Mouse (Mus musculus) forebrain, embryonic 16.5 days (tissue): ENCODE measurements around the gene Tubg1. TPM values are rescaled to one million over a fixed set of nuclear protein-coding genes. Genes with fewer than 3 reads are reported as not detected.

ENCODE experiments used
- ATAC-seq: fragments of 200-750 bp; cut with Nextera tagmentation; 2 replicates; pipeline ENCODE4 v1.8.0; 2017; ENCODE audit warnings: mild to moderate bottlenecking, moderate library complexity
- H3K27ac ChIP-seq: fragments of 300-500 bp; sonication (generic); 2 replicates; pipeline ENCODE4 v1.5.1; 2014; ENCODE audit warnings: low read length, control low read depth
- H3K27me3 ChIP-seq: fragments of 300-500 bp; sonication (generic); replicated peaks from 2 replicates; pipeline ENCODE4 v1.6.1; 2014; ENCODE audit warnings: low read length; ENCODE audit not compliant: control insufficient read depth, insufficient read depth
- H3K36me3 ChIP-seq: fragments of 300-500 bp; sonication (generic); 2 replicates; pipeline ENCODE4 v1.6.1; 2014; ENCODE audit not compliant: control insufficient read depth, insufficient read depth
- H3K4me1 ChIP-seq: fragments of 300-500 bp; sonication (generic); replicated peaks from 2 replicates; pipeline ENCODE4 v1.6.1; 2014; ENCODE audit warnings: low read length; ENCODE audit not compliant: control insufficient read depth, insufficient read depth
- H3K4me2 ChIP-seq: fragments of 300-500 bp; sonication (generic); 2 replicates; pipeline ENCODE4 v1.6.1; 2014; ENCODE audit warnings: mild to moderate bottlenecking, low read length, control low read depth
- H3K4me3 ChIP-seq: fragments of 300-500 bp; sonication (generic); replicated peaks from 2 replicates; pipeline ENCODE4 v1.5.1; 2014; ENCODE audit warnings: mild to moderate bottlenecking, low read length, control low read depth
- H3K9ac ChIP-seq: fragments of 300-500 bp; sonication (generic); replicated peaks from 2 replicates; pipeline ENCODE4 v1.6.1; 2014; ENCODE audit warnings: low read depth, low read length, control low read depth
- H3K9me3 ChIP-seq: fragments of 300-500 bp; sonication (generic); 2 replicates; pipeline ENCODE4 v1.6.1; 2016; ENCODE audit warnings: low read length; ENCODE audit not compliant: control insufficient read depth
- WGBS: fragments of 180-500 bp; shearing (Covaris S2); extraction: QIAGEN DNeasy Blood & Tissue Kit; methylation state at CpG from one replicate; pipeline ENCODE4 v1.1.7; 2014; 5-methylcytosine and 5-hydroxymethylcytosine counted together
- polyA plus RNA-seq: library from polyadenylated mRNA; unstranded; fragments of >200 nt; fragmentation: Nextera tagmentation; extraction: Ambion mirVana; gene quantifications from 2 replicates; pipeline ENCODE4 v1.2.1, GENCODE M21; 2015

Tubg1 gene
- polyA plus RNA-seq, 1 experiment from 2014 or later = 90.7 TPM

DNA sequence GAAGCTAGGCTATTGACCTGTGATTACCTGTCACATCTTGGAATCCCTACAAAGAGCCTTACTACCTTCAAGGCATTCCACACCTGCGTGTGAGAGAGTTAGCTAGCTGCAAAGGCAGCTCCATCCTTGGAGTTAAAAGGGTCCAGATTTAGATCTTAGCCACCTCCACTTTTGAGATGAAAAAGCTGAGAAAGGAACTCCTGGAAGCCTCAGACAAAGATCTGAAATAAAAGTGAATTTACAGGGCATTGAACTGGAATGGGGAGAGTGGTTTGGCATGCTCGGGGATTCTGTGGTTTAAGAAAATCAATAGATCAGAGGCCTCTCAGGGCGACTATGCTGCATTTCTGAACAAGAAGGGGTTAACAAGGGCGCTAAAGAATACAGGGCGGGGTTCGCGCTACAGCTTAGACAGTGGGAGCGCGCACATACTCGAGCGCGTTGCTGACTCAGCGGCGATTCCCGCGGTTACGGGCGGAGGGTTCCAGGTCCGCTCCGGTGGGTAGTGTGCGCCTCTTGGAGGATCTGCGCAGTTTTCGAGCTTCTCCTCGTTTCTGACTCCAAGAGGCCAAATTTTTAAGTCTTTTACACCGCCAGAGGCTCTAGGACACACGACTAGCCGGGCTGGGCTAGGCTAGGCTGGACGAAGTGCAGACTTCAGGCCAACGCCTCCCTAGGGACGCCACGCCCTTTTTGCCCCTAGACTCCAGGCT lies 52.1 kb downstream of the Tubg1 start:
- peaks cover 38% of the 10 kb centered on the region for H3K27me3 ChIP-seq
- peak overlapping the region; percentile 92 for H3K4me2 ChIP-seq
- peaks cover 2% of the 10 kb centered on the region; the same call in 1 of the 2 replicates for H3K36me3 ChIP-seq
- under 1% methylated on average over 31 of the region's 31 CpGs for WGBS
- H3K4me1 ChIP-seq = peaks cover 57% of the 10 kb centered on the region
- H3K27ac ChIP-seq = peak overlapping the region; percentile 75
- H3K4me3 ChIP-seq = peak overlapping the region; percentile 54
- ATAC-seq = peak; percentile 65
- H3K9ac ChIP-seq = peak overlapping the region; percentile 64
- no peaks in the 10 kb centered on the region for H3K9me3 ChIP-seq

GRCm38 (mm10) chr11:101172434-101172815 lies 52.7 kb downstream of the Tubg1 start:
- no peaks in the 10 kb centered on the region; the same call in 1 of the 2 replicates for H3K36me3 ChIP-seq
- no peaks in the 10 kb centered on the region for H3K9me3 ChIP-seq
- ATAC-seq = no peak
- peak overlapping the region; percentile 54 for H3K4me3 ChIP-seq
- peaks cover 38% of the 10 kb centered on the region for H3K27me3 ChIP-seq
- H3K27ac ChIP-seq = peak overlapping the region; percentile 75
- WGBS = 19% methylated on average over 5 of the region's 5 CpGs
- H3K4me2 ChIP-seq = peak overlapping the region; percentile 92
- peaks cover 60% of the 10 kb centered on the region for H3K4me1 ChIP-seq
- H3K9ac ChIP-seq = peak overlapping the region; percentile 64

DNA sequence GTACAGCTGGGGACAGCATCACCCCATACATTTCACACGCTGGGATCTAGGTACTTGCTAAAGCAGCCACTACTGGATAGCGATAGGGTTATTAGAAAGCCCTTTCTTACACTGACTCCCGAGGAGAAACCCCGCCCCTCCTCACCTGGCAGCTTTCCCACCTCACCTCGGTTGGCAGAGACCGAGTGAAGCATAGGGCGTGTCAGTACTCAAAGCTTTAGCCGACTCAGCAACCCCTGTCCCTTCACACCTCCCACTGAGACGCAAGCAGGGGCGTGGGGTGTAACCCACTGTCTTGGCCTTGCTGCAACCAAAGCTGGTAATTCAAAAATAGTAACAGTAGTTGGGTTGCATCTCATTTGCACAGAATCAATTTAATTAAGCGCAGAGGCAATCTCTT lies 53.4 kb downstream of the Tubg1 start:
- WGBS = 6% methylated on average over 11 of the region's 11 CpGs
- H3K9me3 ChIP-seq = no peaks in the 10 kb centered on the region
- H3K4me3 ChIP-seq = no peak overlapping the region
- no peak overlapping the region for H3K27ac ChIP-seq
- no peak overlapping the region for H3K9ac ChIP-seq
- no peak for ATAC-seq
- peaks cover 40% of the 10 kb centered on the region for H3K27me3 ChIP-seq
- no peaks in the 10 kb centered on the region for H3K36me3 ChIP-seq
- H3K4me2 ChIP-seq = peak overlapping the region; percentile 70; the same call in 1 of the 2 replicates
- H3K4me1 ChIP-seq = peaks cover 60% of the 10 kb centered on the region

GRCm38 (mm10) chr11:101173631-101174388 lies 54.1 kb downstream of the Tubg1 start:
- Histone ChIP-seq H3K27ac (no peak overlapping the region), H3K27me3 (peaks cover 37% of the 10 kb centered on the region), H3K4me2 (peak overlapping the region; percentile 70), H3K9me3 (no peaks in the 10 kb centered on the region), H3K9ac (peak overlapping the region; percentile 59), H3K4me3 (peak overlapping the region; percentile 37), H3K36me3 (no peaks in the 10 kb centered on the region), H3K4me1 (peaks cover 60% of the 10 kb centered on the region)
- WGBS = 1% methylated on average over 61 of the region's 61 CpGs
- peak; percentile 56 for ATAC-seq

GRCm38 (mm10) chr11:101174389-101174745 lies 54.6 kb downstream of the Tubg1 start:
- peak overlapping the region; percentile 70 for H3K4me2 ChIP-seq
- H3K9me3 ChIP-seq = no peaks in the 10 kb centered on the region
- H3K4me3 ChIP-seq = peak overlapping the region; percentile 37
- H3K36me3 ChIP-seq = no peaks in the 10 kb centered on the region
- H3K9ac ChIP-seq = peak overlapping the region; percentile 59
- H3K27ac ChIP-seq = no peak overlapping the region
- ATAC-seq = no peak
- peaks cover 60% of the 10 kb centered on the region for H3K4me1 ChIP-seq
- H3K27me3 ChIP-seq = peaks cover 40% of the 10 kb centered on the region
- 23% methylated on average over 9 of the region's 9 CpGs for WGBS

GRCm38 (mm10) chr11:101174851-101175628 lies 55.3 kb downstream of the Tubg1 start, which contains the start of gene Ccr10:
Gene Ccr10 (minus strand): TSS chr11:101175443.
- Histone ChIP-seq H3K9me3 (no peaks in the 10 kb centered on the region), H3K9ac (peak within 1 kb of the TSS; percentile 59), H3K36me3 (no peaks in the 10 kb centered on the region), H3K27me3 (peaks cover 41% of the 10 kb centered on the region), H3K4me3 (peak within 1 kb of the TSS; percentile 41), H3K4me1 (peaks cover 53% of the 10 kb centered on the region), H3K4me2 (peak within 1 kb of the TSS; percentile 70), H3K27ac (no peak within 1 kb of the TSS)
- WGBS = 24% methylated on average over 14 of the region's 14 CpGs
- no peak for ATAC-seq

- Histone ChIP-seq H3K4me3 (peak overlapping the region; percentile 41), H3K36me3 (no peaks in the 10 kb centered on the region), H3K4me2 (peak overlapping the region; percentile 55), H3K27me3 (peaks cover 37% of the 10 kb centered on the region), H3K4me1 (peaks cover 47% of the 10 kb centered on the region), H3K9me3 (no peaks in the 10 kb centered on the region), H3K27ac (no peak overlapping the region), H3K9ac (peak overlapping the region; percentile 26; the same call in 1 of the 2 replicates)
- 9% methylated on average over 11 of the region's 11 CpGs for WGBS
- no peak for ATAC-seq
Observed at GRCm38 (mm10) chr11:101175636-101176116, 55.9 kb downstream of the Tubg1 start.
